Comparison of ENCODE assay signal across 15 mouse cellular contexts in genomic region chr10:47426505-47426904, GRCm38 (mm10).
"Had no signal": no experiment of that assay in that cellular context is flagged by ENCODE, and none has a peak within 500 bp of the region (broad histone marks: within the 10 kb centered on the region; RNA-seq: fewer than 3 reads in every experiment).

No protein-coding gene starts in this region.

- H3K4me1 ChIP-seq: limb, embryonic 12.5 days; liver, embryonic 13.5 days; lung, embryonic 15.5 days; megakaryocyte, embryonic 14.5 days; stomach, embryonic 15.5 days had no signal

- H3K4me2 ChIP-seq: limb, embryonic 12.5 days; liver, embryonic 13.5 days; lung, embryonic 15.5 days; midbrain, embryonic 11.5 days; stomach, embryonic 15.5 days had no signal

- DNase-seq: kidney, postnatal 36 days; liver; liver, embryonic 13.5 days; liver, postnatal 0 days; lung, postnatal 14 days; right cerebral cortex, postnatal 14 days; thymus, postnatal 4 days had no signal

- H3K9me3 ChIP-seq: limb, embryonic 12.5 days; liver, embryonic 13.5 days; lung, embryonic 15.5 days; megakaryocyte, embryonic 14.5 days; stomach, embryonic 15.5 days had no signal

- H3K27ac ChIP-seq: kidney, postnatal 0 days; layer of hippocampus, adult 2 months; limb, embryonic 12.5 days; liver, embryonic 13.5 days; lung, embryonic 15.5 days; macrophage; stomach, embryonic 15.5 days had no signal

- H3K36me3 ChIP-seq: limb, embryonic 12.5 days; liver, embryonic 13.5 days; lung, embryonic 15.5 days; stomach, embryonic 15.5 days had no signal

- ATAC-seq: liver, postnatal 0 days had no signal

- H3K4me3 ChIP-seq: layer of hippocampus, adult 2 months; limb, embryonic 12.5 days; liver, embryonic 13.5 days; lung, embryonic 15.5 days; megakaryocyte, embryonic 14.5 days; stomach, embryonic 15.5 days had no signal

- H3K9ac ChIP-seq: limb, embryonic 12.5 days; liver, embryonic 13.5 days; liver, postnatal 0 days; lung, embryonic 15.5 days; stomach, embryonic 15.5 days had no signal

- H3K27me3 ChIP-seq: limb, embryonic 12.5 days; liver, embryonic 13.5 days; lung, embryonic 15.5 days; megakaryocyte, embryonic 14.5 days; stomach, embryonic 15.5 days had no signal
